Mouse (Mus musculus) hindbrain, postnatal 0 days (tissue): ENCODE data around the gene Ddx52. TPM values are rescaled to one million over a fixed set of nuclear protein-coding genes. Genes with fewer than 3 reads are reported as not detected.
A peak's percentile ranks its signal among the peaks of the same experiment; 100 is the strongest.

ENCODE experiments used
- ATAC-seq: fragments of 200-750 bp; cut with Nextera tagmentation; 2 replicates; pipeline ENCODE4 v1.8.0; 2017; ENCODE audit warnings: mild to moderate bottlenecking, moderate TSS enrichment, moderate library complexity
- DNase-seq: peaks from one replicate; pipeline ENCODE4 v3.0.0-alpha.2; 2015; ENCODE audit warnings: low spot score
- H3K27ac ChIP-seq: fragments of 300-500 bp; sonication (generic); 2 replicates; pipeline ENCODE4 v1.5.1; 2014; ENCODE audit warnings: mild to moderate bottlenecking
- H3K27me3 ChIP-seq: fragments of 300-500 bp; sonication (generic); 2 replicates; pipeline ENCODE4 v1.6.1; 2014; ENCODE audit warnings: low read length, mixed read lengths; ENCODE audit not compliant: insufficient read depth
- H3K36me3 ChIP-seq: fragments of 300-500 bp; sonication (generic); 2 replicates; pipeline ENCODE4 v1.6.1; 2014; ENCODE audit warnings: low read length, mixed read lengths; ENCODE audit not compliant: insufficient read depth
- H3K4me1 ChIP-seq: fragments of 300-500 bp; sonication (generic); 2 replicates; pipeline ENCODE4 v1.6.1; 2014; ENCODE audit warnings: antibody characterized with exemption, low read length, mixed read lengths; ENCODE audit not compliant: insufficient read depth
- H3K4me2 ChIP-seq: fragments of 300-500 bp; sonication (generic); 2 replicates; pipeline ENCODE4 v1.6.1; 2014; ENCODE audit warnings: low read depth, mild to moderate bottlenecking, low read length, moderate library complexity, mixed read lengths
- H3K4me3 ChIP-seq: fragments of 300-500 bp; sonication (generic); 2 replicates; pipeline ENCODE4 v1.5.1; 2014; ENCODE audit warnings: low read length
- H3K9ac ChIP-seq: fragments of 300-500 bp; sonication (generic); replicated peaks from 2 replicates; pipeline ENCODE4 v1.6.1; 2014; ENCODE audit warnings: mild to moderate bottlenecking, low read length, moderate library complexity, mixed read lengths
- H3K9me3 ChIP-seq: fragments of 300-500 bp; sonication (generic); 2 replicates; pipeline ENCODE4 v1.6.1; 2016; ENCODE audit warnings: low read length, mixed read lengths
- CTCF ChIP-seq: IDR thresholded peaks from 2 replicates; pipeline ENCODE4 v1.5.1; 2016; ENCODE audit warnings: antibody characterized with exemption, control low read depth, low read depth
- WGBS: fragments of 180-500 bp; shearing (Covaris S2); extraction: QIAGEN DNeasy Blood & Tissue Kit; methylation state at CpG from one replicate; pipeline ENCODE4 v1.1.7; 2014; 5-methylcytosine and 5-hydroxymethylcytosine counted together
- polyA plus RNA-seq: library from polyadenylated mRNA; unstranded; fragments of >200 nt; fragmentation: Nextera tagmentation; extraction: Ambion mirVana; gene quantifications from 2 replicates; pipeline ENCODE4 v1.2.1, GENCODE M21; 2015
- total RNA-seq: library from RNA; depleted of rRNA; stranded (reverse); fragments of >200 nt; gene quantifications from 2 replicates; pipeline ENCODE4 v1.2.3, GENCODE M21; 2014; rRNA removed

Ddx52 gene
- total RNA-seq (14.5 and 17.9 TPM in 2 replicates), polyA plus RNA-seq (19.2 and 20.2 TPM in 2 replicates)

GRCm38 (mm10) chr11:83941950-83942840 is at the start of gene Ddx52:
Ddx52 (plus strand) TSS chr11:83942062.
- Histone ChIP-seq H3K9ac (peak within 1 kb of the TSS; percentile 77), H3K4me2 (peak within 1 kb of the TSS; percentile 74), H3K4me1 (0 out of 2 replicates have a peak, but pooled peaks cover 4% of the 10 kb centered on the region), H3K27ac (peak within 1 kb of the TSS; percentile 74), H3K36me3 (peaks cover 15% of the 10 kb centered on the region), H3K4me3 (peak within 1 kb of the TSS; percentile 92), H3K9me3 (no peaks in the 10 kb centered on the region), H3K27me3 (no peaks in the 10 kb centered on the region)
- DNase-seq (peak; percentile 95), ATAC-seq (peak; percentile 96)
- no peak for TF ChIP-seq CTCF
- 2% methylated on average over 49 of the region's 49 CpGs for WGBS

GRCm38 (mm10) chr11:83893325-83893724 is 48.5 kb upstream of the Ddx52 start:
- H3K27me3 ChIP-seq: no peaks in the 10 kb centered on the region
- H3K4me1 ChIP-seq: no peaks in the 10 kb centered on the region
- no peaks in the 10 kb centered on the region for H3K9me3 ChIP-seq
- no peak for DNase-seq
- no peak overlapping the region for H3K4me2 ChIP-seq
- H3K27ac ChIP-seq: no peak overlapping the region
- no peak overlapping the region for H3K4me3 ChIP-seq
- H3K9ac ChIP-seq: no peak overlapping the region
- ATAC-seq: no peak
- no peak for TF ChIP-seq CTCF
- 83% methylated on average over 9 of the region's 9 CpGs for WGBS
- no peaks in the 10 kb centered on the region for H3K36me3 ChIP-seq

GRCm38 (mm10) chr11:83896430-83897410 is 45.1 kb upstream of the Ddx52 start:
- Histone ChIP-seq H3K4me1 (no peaks in the 10 kb centered on the region), H3K9me3 (no peaks in the 10 kb centered on the region), H3K27ac (no peak overlapping the region), H3K4me3 (no peak overlapping the region), H3K9ac (no peak overlapping the region), H3K36me3 (no peaks in the 10 kb centered on the region), H3K4me2 (no peak overlapping the region), H3K27me3 (no peaks in the 10 kb centered on the region)
- ATAC-seq: no peak
- 84% methylated on average over 16 of the region's 16 CpGs for whole genome bisulfite sequencing
- no peak for TF ChIP-seq CTCF
- DNase-seq: no peak

GRCm38 (mm10) chr11:83897569-83897968 is 44.3 kb upstream of the Ddx52 start:
- H3K9ac ChIP-seq: no peak overlapping the region
- DNase-seq (no peak), ATAC-seq (no peak)
- 79% methylated on average over 7 of the region's 7 CpGs for WGBS
- H3K9me3 ChIP-seq: no peaks in the 10 kb centered on the region
- H3K27ac ChIP-seq: no peak overlapping the region
- no peaks in the 10 kb centered on the region for H3K36me3 ChIP-seq
- H3K27me3 ChIP-seq: no peaks in the 10 kb centered on the region
- no peak for TF ChIP-seq CTCF
- H3K4me3 ChIP-seq: no peak overlapping the region
- no peaks in the 10 kb centered on the region for H3K4me1 ChIP-seq
- no peak overlapping the region for H3K4me2 ChIP-seq

GRCm38 (mm10) chr11:83902812-83903211 is 39.0 kb upstream of the Ddx52 start:
- no peak for TF ChIP-seq CTCF

GRCm38 (mm10) chr11:83905756-83906155 is 36.1 kb upstream of the Ddx52 start:
- Histone ChIP-seq H3K4me1 (no peaks in the 10 kb centered on the region), H3K4me3 (no peak overlapping the region), H3K9me3 (no peaks in the 10 kb centered on the region), H3K36me3 (no peaks in the 10 kb centered on the region), H3K9ac (no peak overlapping the region), H3K27me3 (no peaks in the 10 kb centered on the region), H3K27ac (no peak overlapping the region), H3K4me2 (no peak overlapping the region)
- DNase-seq: no peak
- WGBS: 61% methylated on average over 5 of the region's 5 CpGs
- TF ChIP-seq CTCF: no peak
- ATAC-seq: no peak

More at GRCm38 (mm10) chr11:83902812-83903211, 39.0 kb upstream of the Ddx52 start:
- no peaks in the 10 kb centered on the region for H3K9me3 ChIP-seq
- no peak overlapping the region for H3K27ac ChIP-seq
- no peak for ATAC-seq
- H3K36me3 ChIP-seq: no peaks in the 10 kb centered on the region
- no peaks in the 10 kb centered on the region for H3K4me1 ChIP-seq
- H3K4me3 ChIP-seq: no peak overlapping the region
- H3K9ac ChIP-seq: no peak overlapping the region
- no peak for DNase-seq
- WGBS: 92% methylated on average over 3 of the region's 3 CpGs
- H3K27me3 ChIP-seq: no peaks in the 10 kb centered on the region
- H3K4me2 ChIP-seq: no peak overlapping the region
